ENCODE assay signal across 8 mouse cellular contexts in genomic region chr7:48938190-48938589, GRCm38 (mm10). TPM values are rescaled to one million over a fixed set of nuclear protein-coding genes. Genes with fewer than 3 reads are reported as not detected.
DNase-seq lines count a peak whose midpoint lies in the region; TF ChIP-seq lines count a peak whose summit lies in the region.

No protein-coding gene starts in this region.

- intact Hi-C loops in gastrocnemius, postnatal 14 days (cut with DNase I; ENCODE audit: low total_unique reads) = no loop called here

- no peak overlapping the region for H3K27ac ChIP-seq in testis, adult 2 months (ENCODE audit: control insufficient read depth, insufficient read depth, low read depth, low read length)

- peak; percentile 26; the same call in 1 of the 2 replicates for TF ChIP-seq CTCF in testis, adult 2 months (IDR thresholded peaks at IDR 0.05; ENCODE audit: control insufficient read depth, insufficient read depth, insufficient replicate concordance, low read depth, low read length)

- peak; percentile 15 for DNase-seq in gastrocnemius, postnatal 14 days
- DNase-seq in gastrocnemius, adult 8-10 months (ENCODE audit: low spot score in 2 of 2) = no peak
- DNase-seq in testis, postnatal 14 days (ENCODE audit: low spot score) = no peak
- peak; percentile 19 to 48 for DNase-seq in kidney, postnatal 25 days
- DNase-seq in splenic B cell, adult 2 months (ENCODE audit: low read depth, low spot score) = peak; percentile 49
- no peak for DNase-seq in gastrocnemius, adult 18-20 months (ENCODE audit: low spot score)
- DNase-seq in cerebellum, adult 9-10 months = no peak

- no peaks in the 10 kb centered on the region for H3K27me3 ChIP-seq in testis, adult 2 months (ENCODE audit: control insufficient read depth, insufficient read depth, low read length)
- H3K27me3 ChIP-seq in splenic B cell, adult 2 months (ENCODE audit: control insufficient read depth, insufficient read depth, low read length, poor library complexity, severe bottlenecking) = no peaks in the 10 kb centered on the region

- TF ChIP-seq POLR2A in testis, adult 2 months (IDR thresholded peaks at IDR 0.05; ENCODE audit: control insufficient read depth, low read depth, low read length) = no peak

- H3K4me3 ChIP-seq in testis, adult 2 months (ENCODE audit: control insufficient read depth, low read depth, low read length) = no peak overlapping the region

- no peaks in the 10 kb centered on the region for H3K36me3 ChIP-seq in testis, adult 2 months (ENCODE audit: control insufficient read depth, insufficient read depth, low read length)
- H3K36me3 ChIP-seq in splenic B cell, adult 2 months (ENCODE audit: control insufficient read depth, insufficient read depth, low read length, poor library complexity, severe bottlenecking) = no peaks in the 10 kb centered on the region

- H3K4me1 ChIP-seq in testis, adult 2 months (ENCODE audit: control insufficient read depth, insufficient read depth, low read length) = peaks cover 4% of the 10 kb centered on the region; the same call in 1 of the 2 replicates

RNA-seq across cellular contexts. Expression of gene Nav2, which starts 29.7 kb away (rescaled TPM):
- total RNA-seq in gastrocnemius, postnatal 14 days (2021) = 10 to 100 TPM; 26.2 to 39.3 TPM
- 10 to 100 TPM; 15.9 to 30.8 (median 25.7) TPM for total RNA-seq in gastrocnemius, adult 8-10 months (2022)
- 19.8 and 20.8 TPM in 2 replicates for polyA plus RNA-seq in testis, adult 2 months (2012; rRNA removed)
- total RNA-seq in gastrocnemius, adult 18-20 months (2021) = 10 to 100 TPM; 35.3 to 35.4 TPM

RNA-seq across cellular contexts. Expression of gene E2f8, which starts 56.8 kb away (rescaled TPM):
- 1 to 10 TPM; 1.6 to 2.0 TPM for total RNA-seq in gastrocnemius, postnatal 14 days (2021)
- under 1 TPM in 2 of 4 experiments, not detected in 2; 0.16 to 0.34 TPM for total RNA-seq in gastrocnemius, adult 8-10 months (2022)
- 6.5 and 6.7 TPM in 2 replicates for polyA plus RNA-seq in testis, adult 2 months (2012; rRNA removed)
- total RNA-seq in gastrocnemius, adult 18-20 months (2021) = under 1 TPM; 0.71 TPM

Comparison
In these comparisons a context has a peak if more than half of its experiments do, and no peak if none do; other contexts are left out.
1. DNase-seq: peak in gastrocnemius, postnatal 14 days (single experiment), kidney, postnatal 25 days (2 of 2) and splenic B cell, adult 2 months (single experiment); none in gastrocnemius, adult 8-10 months (0 of 2), testis, postnatal 14 days (single experiment), gastrocnemius, adult 18-20 months (single experiment) and cerebellum, adult 9-10 months (single experiment).